Mouse (Mus musculus) heart, adult 2 months (tissue): ENCODE measurements at regions not wholly inside any gene's neighbourhood (a gene's known extent, or its start where the extent isn't known, plus 50 kb on each side); places are given as distances from the start of the nearest gene placed in this dataset.
A peak's percentile ranks its signal among the peaks of the same experiment; 100 is the strongest.

Source experiments
- DNase-seq, 2 experiments: peaks; one replicate each; pipeline ENCODE4 v3.0.0; 2021
- H3K27ac ChIP-seq: fragments of 200-600 bp; 2 replicates; pipeline ENCODE4 v1.8.1; 2022
- H3K27me3 ChIP-seq: fragments of 200-500 bp; 2 replicates; pipeline ENCODE4 v1.6.1; 2012; ENCODE audit warnings: mild to moderate bottlenecking, low read length, inconsistent platforms, mixed read lengths; ENCODE audit not compliant: control insufficient read depth, insufficient read depth
- H3K36me3 ChIP-seq: fragments of 200-500 bp; 2 replicates; pipeline ENCODE4 v1.6.1; 2012; ENCODE audit warnings: low read length, inconsistent platforms; ENCODE audit not compliant: control insufficient read depth, insufficient read depth
- H3K4me1 ChIP-seq: fragments of 200-500 bp; 2 replicates; pipeline ENCODE4 v1.6.1; 2011; ENCODE audit warnings: low read length; ENCODE audit not compliant: control insufficient read depth, insufficient read depth
- H3K4me3 ChIP-seq: fragments of 200-600 bp; 2 replicates; pipeline ENCODE4 v1.8.1; 2022
- H3K79me2 ChIP-seq: fragments of 200-500 bp; replicated peaks from 2 replicates; pipeline ENCODE4 v1.6.1; 2012; ENCODE audit warnings: mild to moderate bottlenecking, inconsistent platforms, low read length, moderate library complexity, mixed read lengths; ENCODE audit not compliant: control insufficient read depth, insufficient read depth
- H3K9ac ChIP-seq: fragments of 200-500 bp; 2 replicates; pipeline ENCODE4 v1.6.1; 2012; ENCODE audit warnings: low read depth, mild to moderate bottlenecking, control low read depth, inconsistent platforms, low read length, mixed read lengths
- CTCF ChIP-seq: fragments of 200-600 bp; IDR thresholded peaks from 2 replicates; pipeline ENCODE4 v1.8.1; 2022; ENCODE audit warnings: antibody characterized with exemption, mild to moderate bottlenecking, moderate library complexity
- EP300 ChIP-seq: fragments of 200-500 bp; IDR thresholded peaks from 2 replicates; pipeline ENCODE4 v1.6.1; 2011; ENCODE audit warnings: low read depth, low read length, control low read depth; ENCODE audit not compliant: insufficient read depth
- POLR2A ChIP-seq: fragments of 200-500 bp; IDR thresholded peaks from 2 replicates; pipeline ENCODE4 v1.6.1; 2011; ENCODE audit warnings: mild to moderate bottlenecking, low read depth, low read length, control low read depth; ENCODE audit not compliant: insufficient read depth
- WGBS: fragments of 180-500 bp; shearing (Covaris S2); methylation state at CpG from one replicate; pipeline ENCODE4 v1.1.7; 2018; 5-methylcytosine and 5-hydroxymethylcytosine counted together
- intact Hi-C: fragments of 180-260 bp; cut with DNase I; formaldehyde crosslinking; loops from one replicate; pipeline ENCODE4 v1.15.1; 2025

DNA sequence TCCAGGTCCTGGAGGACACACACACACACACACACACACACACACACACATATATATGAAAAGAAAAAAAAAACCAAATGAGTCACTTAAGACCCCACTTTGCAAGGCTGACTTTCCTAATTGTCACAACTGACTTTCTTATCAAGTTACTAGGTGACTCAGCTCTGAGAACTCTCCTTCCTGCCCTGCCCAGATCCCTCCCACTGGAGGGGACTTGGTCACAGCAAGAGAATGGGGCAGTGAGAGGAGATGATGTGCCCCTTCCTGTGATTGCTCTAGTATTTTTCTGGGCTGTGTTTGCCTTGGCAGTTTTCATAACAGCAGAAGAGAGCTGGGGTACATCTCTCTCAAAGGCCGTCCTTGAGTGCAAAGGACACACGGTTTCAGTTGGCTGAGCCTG is 284.5 kb downstream of the Ccdc91 start:
- intact Hi-C loops: no loop called here
- no peaks in the 10 kb centered on the region for H3K27me3 ChIP-seq
- no peak overlapping the region for H3K4me3 ChIP-seq
- peak overlapping the region; percentile 40 for H3K27ac ChIP-seq
- peak in 1 of 2 experiments; percentile 15 for DNase-seq
- TF ChIP-seq POLR2A: no peak
- no peak for TF ChIP-seq CTCF
- no peak for TF ChIP-seq EP300
- 49% methylated on average over 2 of the region's 2 CpGs for WGBS
- no peaks in the 10 kb centered on the region; the same call in 1 of the 2 replicates for H3K4me1 ChIP-seq
- H3K79me2 ChIP-seq: no peaks in the 10 kb centered on the region
- no peak overlapping the region for H3K9ac ChIP-seq
- H3K36me3 ChIP-seq: no peaks in the 10 kb centered on the region

- Histone ChIP-seq H3K27ac (no peak overlapping the region), H3K27me3 (no peaks in the 10 kb centered on the region), H3K4me1 (no peaks in the 10 kb centered on the region), H3K36me3 (no peaks in the 10 kb centered on the region), H3K79me2 (no peaks in the 10 kb centered on the region), H3K9ac (no peak overlapping the region), H3K4me3 (no peak overlapping the region)
- intact Hi-C loops: no loop called here
- 66% methylated on average over 1 of the region's 1 CpGs for WGBS
- TF ChIP-seq POLR2A: no peak
- no peak for TF ChIP-seq CTCF
- TF ChIP-seq EP300: no peak
- DNase-seq: no peak
Measured at GRCm38 (mm10) chr6:147765241-147765640, 281.8 kb upstream of the Far2 start.

GRCm38 (mm10) chr6:147769180-147769579 is 277.9 kb upstream of the Far2 start:
- Histone ChIP-seq H3K36me3 (no peaks in the 10 kb centered on the region), H3K27ac (no peak overlapping the region), H3K4me3 (no peak overlapping the region), H3K79me2 (no peaks in the 10 kb centered on the region), H3K27me3 (no peaks in the 10 kb centered on the region), H3K4me1 (no peaks in the 10 kb centered on the region), H3K9ac (no peak overlapping the region)
- TF ChIP-seq POLR2A: no peak
- no peak for TF ChIP-seq EP300
- TF ChIP-seq CTCF: no peak
- DNase-seq: no peak
- 76% methylated on average over 5 of the region's 5 CpGs for WGBS
- intact Hi-C loops: no loop called here

DNA sequence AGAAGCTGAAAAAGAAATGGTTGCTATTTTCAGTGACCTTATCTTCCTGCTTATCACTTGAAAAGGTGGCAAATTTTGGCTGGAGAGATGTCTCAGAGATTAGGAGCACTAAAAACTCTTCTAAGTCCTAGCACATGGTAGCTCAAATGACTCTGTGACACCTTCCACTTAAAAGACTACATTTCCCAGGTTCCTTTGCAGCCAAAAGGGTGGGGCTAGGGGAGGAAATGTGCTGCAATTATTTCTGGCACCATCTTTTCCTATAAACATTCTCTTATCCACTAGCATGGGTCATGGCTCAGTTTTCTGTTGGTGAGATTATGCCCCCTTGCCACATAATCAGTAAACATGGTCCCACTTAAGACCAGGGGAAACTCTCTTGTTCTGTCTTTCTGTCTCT is 277.0 kb upstream of the Far2 start:
- Histone ChIP-seq H3K79me2 (no peaks in the 10 kb centered on the region), H3K9ac (no peak overlapping the region), H3K4me1 (no peaks in the 10 kb centered on the region), H3K27me3 (no peaks in the 10 kb centered on the region), H3K36me3 (no peaks in the 10 kb centered on the region), H3K4me3 (no peak overlapping the region), H3K27ac (no peak overlapping the region)
- TF ChIP-seq POLR2A: no peak
- no peak for TF ChIP-seq CTCF
- TF ChIP-seq EP300: no peak
- intact Hi-C loops: no loop called here
- DNase-seq: no peak

- Histone ChIP-seq H3K9ac (no peak overlapping the region), H3K27me3 (no peaks in the 10 kb centered on the region), H3K36me3 (no peaks in the 10 kb centered on the region), H3K4me3 (no peak overlapping the region), H3K79me2 (no peaks in the 10 kb centered on the region), H3K4me1 (no peaks in the 10 kb centered on the region), H3K27ac (no peak overlapping the region)
- WGBS: 17% methylated on average over 4 of the region's 4 CpGs
- TF ChIP-seq EP300 (no peak), CTCF (no peak), POLR2A (no peak)
- intact Hi-C loops: no loop called here
- peak; percentile 37 to 41 for DNase-seq
Measured at GRCm38 (mm10) chr6:147771411-147771810, 275.6 kb upstream of the Far2 start.

DNA sequence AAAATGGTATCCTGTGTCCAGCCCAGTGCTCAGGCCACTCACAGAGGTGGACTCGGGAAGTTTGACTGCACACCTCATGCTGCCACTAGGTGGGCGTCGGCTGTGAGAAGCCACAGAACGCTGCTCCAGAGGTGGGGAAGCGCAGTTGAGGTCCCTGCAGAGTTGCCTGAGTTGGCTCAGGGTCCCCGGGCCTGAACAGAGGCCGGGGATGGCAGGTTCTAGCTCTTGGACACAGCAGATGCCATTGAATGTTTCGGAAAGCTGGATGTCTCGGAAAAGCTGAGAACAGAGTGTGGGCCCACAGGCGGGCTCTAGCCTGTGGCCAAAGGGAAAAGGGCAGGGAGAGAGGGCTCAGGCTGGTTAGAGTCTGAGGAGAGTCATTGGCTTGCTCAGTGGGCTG is 273.2 kb upstream of the Far2 start:
- Histone ChIP-seq H3K4me1 (no peaks in the 10 kb centered on the region), H3K27ac (no peak overlapping the region), H3K9ac (no peak overlapping the region), H3K79me2 (no peaks in the 10 kb centered on the region), H3K4me3 (no peak overlapping the region), H3K27me3 (no peaks in the 10 kb centered on the region), H3K36me3 (no peaks in the 10 kb centered on the region)
- intact Hi-C loops: no loop called here
- WGBS: 80% methylated on average over 10 of the region's 10 CpGs
- TF ChIP-seq EP300: no peak
- TF ChIP-seq POLR2A: no peak
- no peak for TF ChIP-seq CTCF
- no peak for DNase-seq
